31 mouse cellular contexts compared by ENCODE assay signal in the genomic region with DNA sequence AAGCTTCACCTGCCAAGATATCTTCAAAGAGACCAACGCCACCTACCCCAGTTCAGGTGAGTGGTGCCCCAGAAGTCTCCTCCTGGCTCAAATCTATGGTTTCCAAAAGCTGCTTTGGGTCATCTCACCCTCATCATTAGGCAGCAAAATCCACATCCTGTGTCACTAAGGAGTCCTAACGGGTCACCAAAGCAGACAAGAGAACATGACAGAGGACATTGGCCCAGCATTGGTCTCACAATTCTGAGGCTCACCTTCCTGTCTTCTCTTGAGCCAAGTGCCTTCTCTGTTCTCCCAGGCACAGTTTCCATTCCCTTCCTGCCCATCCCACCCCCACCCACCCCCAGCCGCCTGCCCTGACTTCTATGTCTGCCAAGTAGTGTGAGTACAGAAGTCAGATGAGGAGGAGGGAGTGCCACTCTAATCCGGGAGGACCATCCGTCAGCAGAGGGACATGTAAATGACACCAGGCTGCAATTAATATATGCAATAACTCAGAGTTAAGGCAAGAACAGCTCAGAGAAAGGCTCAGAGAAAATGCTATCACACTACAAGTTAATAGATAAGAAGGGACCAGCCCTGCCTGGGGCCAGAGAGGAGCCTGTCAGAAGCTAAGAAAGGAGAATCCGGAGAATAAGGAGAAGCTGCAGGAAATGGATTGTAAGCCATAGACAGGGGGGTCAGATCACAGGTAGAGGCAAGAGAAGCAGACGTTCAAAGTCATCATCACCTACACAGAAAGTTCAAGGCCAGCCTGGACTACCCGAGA. TPM values are rescaled to one million over a fixed set of nuclear protein-coding genes. Genes with fewer than 3 reads are reported as not detected.
DNase-seq lines count a peak whose midpoint lies in the region; ATAC-seq lines count a peak whose summit lies in the region.
"Had no signal": no experiment of that assay in that cellular context is flagged by ENCODE, and none has a peak within 500 bp of the region (broad histone marks: within the 10 kb centered on the region; RNA-seq: fewer than 3 reads in every experiment).

No protein-coding gene starts in this region.

- H3K27ac ChIP-seq in liver, embryonic 15.5 days (replicated peaks) = no peak overlapping the region
- H3K27ac ChIP-seq: embryonic facial prominence, embryonic 10.5 days; embryonic facial prominence, embryonic 15.5 days; forebrain, embryonic 12.5 days; hindbrain, embryonic 12.5 days; hindbrain, postnatal 0 days; macrophage; neural tube, embryonic 15.5 days; stomach, postnatal 0 days had no signal

- no peaks in the 10 kb centered on the region for H3K36me3 ChIP-seq in liver, embryonic 15.5 days (replicated peaks)
- H3K36me3 ChIP-seq: embryonic facial prominence, embryonic 10.5 days; embryonic facial prominence, embryonic 15.5 days; forebrain, embryonic 12.5 days; hindbrain, embryonic 12.5 days; neural tube, embryonic 15.5 days had no signal

- WGBS in liver, embryonic 15.5 days (ENCODE audit: insufficient replicate concordance) = 43% methylated on average over 8 of the region's 8 CpGs

- H3K9ac ChIP-seq in liver, embryonic 15.5 days = no peak overlapping the region; the same call in 1 of the 2 replicates
- H3K9ac ChIP-seq: embryonic facial prominence, embryonic 15.5 days; forebrain, embryonic 12.5 days; forebrain, postnatal 0 days; hindbrain, embryonic 12.5 days; neural tube, embryonic 15.5 days had no signal

- peak; percentile 51 for DNase-seq in CD4-positive, CD25-positive, alpha-beta regulatory T cell, adult 2 months (ENCODE audit: low read depth, low spot score)
- peak; percentile 18 for DNase-seq in testis, postnatal 10 days (ENCODE audit: low spot score)
- DNase-seq in testis, postnatal 14 days (ENCODE audit: low spot score) = no peak
- no peak for DNase-seq in adrenal gland, postnatal 4 days (ENCODE audit: low spot score in 2 of 2)
- no peak for DNase-seq in frontal cortex, postnatal 14 days (ENCODE audit: low spot score in 2 of 2)
- DNase-seq: adrenal gland, adult 2 months; adrenal gland, postnatal 36 days; cerebellum, adult 8-10 months; cerebellum, postnatal 25 days; forebrain, postnatal 0 days; gastrocnemius, postnatal 10 days; heart, postnatal 36 days; kidney, adult 11 months; kidney, postnatal 14 days; left cerebral cortex, postnatal 4 days; lung, adult 2 months; lung, postnatal 10 days; midbrain, embryonic 14.5 days; retina, postnatal 1 day; right cerebral cortex, postnatal 14 days; thymus, postnatal 14 days had no signal

- H3K4me3 ChIP-seq in liver, embryonic 15.5 days (replicated peaks) = no peak overlapping the region
- H3K4me3 ChIP-seq: embryonic facial prominence, embryonic 10.5 days; embryonic facial prominence, embryonic 15.5 days; forebrain, embryonic 12.5 days; hindbrain, embryonic 12.5 days; neural tube, embryonic 15.5 days had no signal

- H3K27me3 ChIP-seq in liver, embryonic 15.5 days = peaks cover 13% of the 10 kb centered on the region
- H3K27me3 ChIP-seq: embryonic facial prominence, embryonic 15.5 days; forebrain, embryonic 12.5 days; hindbrain, embryonic 12.5 days; neural tube, embryonic 15.5 days had no signal

- peak overlapping the region; percentile 10; the same call in 1 of the 2 replicates for H3K4me2 ChIP-seq in liver, embryonic 15.5 days
- H3K4me2 ChIP-seq: embryonic facial prominence, embryonic 15.5 days; forebrain, embryonic 12.5 days; hindbrain, embryonic 12.5 days; neural tube, embryonic 15.5 days had no signal

- H3K4me1 ChIP-seq in liver, embryonic 15.5 days (replicated peaks) = peaks cover 30% of the 10 kb centered on the region

- H3K9me3 ChIP-seq in liver, embryonic 15.5 days (replicated peaks) = no peaks in the 10 kb centered on the region
- H3K9me3 ChIP-seq: embryonic facial prominence, embryonic 10.5 days; embryonic facial prominence, embryonic 15.5 days; forebrain, embryonic 12.5 days; hindbrain, embryonic 12.5 days; neural tube, embryonic 15.5 days had no signal

- ATAC-seq in CD4-positive, CD25-positive, alpha-beta regulatory T cell, adult 4 months = no peak
- ATAC-seq in liver, embryonic 15.5 days (ENCODE audit: insufficient read depth) = peak; percentile 19; the same call in 1 of the 2 replicates
- ATAC-seq: forebrain, postnatal 0 days; hindbrain, postnatal 0 days had no signal

RNA-seq across cellular contexts. Expression of gene Dad1, which starts 33.0 kb away (rescaled TPM):
- polyA plus RNA-seq in CD4-positive, CD25-positive, alpha-beta regulatory T cell, adult 4 months (2017; shearing (Covaris generic)) = 100 to 1,000 TPM; 437 to 457 TPM
- 202 and 204 TPM in 2 replicates for polyA plus RNA-seq in liver, embryonic 15.5 days (2015; fragmentation: Nextera tagmentation; extraction: Ambion mirVana)
- 100 to 1,000 TPM; 195 to 211 TPM for total RNA-seq in adrenal gland, postnatal 4 days (2021)

RNA-seq across cellular contexts. Expression of gene Abhd4, which starts 33.1 kb away (rescaled TPM):
- 10 to 100 TPM; 19.5 to 30.2 TPM for polyA plus RNA-seq in CD4-positive, CD25-positive, alpha-beta regulatory T cell, adult 4 months (2017; shearing (Covaris generic))
- 19.0 and 21.4 TPM in 2 replicates for polyA plus RNA-seq in liver, embryonic 15.5 days (2015; fragmentation: Nextera tagmentation; extraction: Ambion mirVana)
- total RNA-seq in adrenal gland, postnatal 4 days (2021) = 100 to 1,000 TPM; 351 to 353 TPM

Comparison
In these comparisons a context has a peak if more than half of its experiments do, and no peak if none do; other contexts are left out.
1. DNase-seq: peak in CD4-positive, CD25-positive, alpha-beta regulatory T cell, adult 2 months (single experiment) and testis, postnatal 10 days (single experiment); none in testis, postnatal 14 days (single experiment), adrenal gland, postnatal 4 days (0 of 2) and frontal cortex, postnatal 14 days (0 of 2).